Mouse (Mus musculus): ENCODE results near the gene Abcg4.
"Not testable (repeated sequence)": the region's sequence is repeated elsewhere in the genome, so short reads cannot be mapped to it uniquely, and the experiment has no call there.

The Abcg4 gene

DNA sequence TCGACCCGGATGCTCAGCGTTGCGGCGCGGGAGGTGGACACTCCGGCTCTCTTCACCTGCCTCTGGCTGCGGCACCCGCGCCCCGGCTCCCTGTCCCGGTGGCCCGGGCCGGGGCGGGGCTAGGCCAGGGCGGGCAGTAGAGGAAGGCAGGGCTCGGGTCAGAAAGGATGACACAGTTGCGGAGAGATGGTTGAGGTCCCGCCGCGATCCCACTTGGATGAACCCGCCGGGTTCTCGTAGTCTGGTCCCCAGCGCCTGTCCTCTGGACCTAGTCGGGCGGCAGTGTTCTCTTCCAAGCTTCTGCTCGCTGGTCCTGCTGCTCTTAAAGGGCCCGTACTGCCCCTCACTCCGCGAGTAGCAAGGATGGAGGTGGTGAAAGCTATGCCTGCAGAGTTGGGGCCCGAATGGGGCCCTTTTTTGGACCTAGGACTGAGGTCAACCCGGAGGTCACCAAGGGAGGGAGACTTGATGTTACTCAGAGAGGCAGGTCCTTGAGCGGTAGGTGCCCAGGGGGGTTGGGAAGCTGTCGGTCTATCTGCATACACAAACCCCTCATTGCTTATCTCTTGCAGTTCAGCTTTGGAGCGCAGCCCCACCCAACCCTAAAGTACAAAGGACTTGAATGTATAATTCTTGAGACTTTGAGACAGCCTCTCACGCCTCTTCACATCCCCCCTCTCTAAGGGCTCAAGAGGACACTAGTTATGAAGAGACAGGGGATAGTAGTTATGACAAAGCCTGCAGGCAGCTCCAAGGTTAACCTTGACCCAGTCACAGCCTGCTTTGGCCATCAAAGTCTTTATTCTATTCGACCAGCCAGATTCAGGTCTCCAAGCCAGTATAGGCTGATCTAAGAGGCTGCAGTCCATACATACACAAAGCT lies at the start of gene Abcg4:
TSS of gene Abcg4 (minus strand) at position 540 of the 883 bp plus-strand sequence.
- DNase-seq (ENCODE audit: extremely low read depth, low read depth, low spot score) = no peak

DNA sequence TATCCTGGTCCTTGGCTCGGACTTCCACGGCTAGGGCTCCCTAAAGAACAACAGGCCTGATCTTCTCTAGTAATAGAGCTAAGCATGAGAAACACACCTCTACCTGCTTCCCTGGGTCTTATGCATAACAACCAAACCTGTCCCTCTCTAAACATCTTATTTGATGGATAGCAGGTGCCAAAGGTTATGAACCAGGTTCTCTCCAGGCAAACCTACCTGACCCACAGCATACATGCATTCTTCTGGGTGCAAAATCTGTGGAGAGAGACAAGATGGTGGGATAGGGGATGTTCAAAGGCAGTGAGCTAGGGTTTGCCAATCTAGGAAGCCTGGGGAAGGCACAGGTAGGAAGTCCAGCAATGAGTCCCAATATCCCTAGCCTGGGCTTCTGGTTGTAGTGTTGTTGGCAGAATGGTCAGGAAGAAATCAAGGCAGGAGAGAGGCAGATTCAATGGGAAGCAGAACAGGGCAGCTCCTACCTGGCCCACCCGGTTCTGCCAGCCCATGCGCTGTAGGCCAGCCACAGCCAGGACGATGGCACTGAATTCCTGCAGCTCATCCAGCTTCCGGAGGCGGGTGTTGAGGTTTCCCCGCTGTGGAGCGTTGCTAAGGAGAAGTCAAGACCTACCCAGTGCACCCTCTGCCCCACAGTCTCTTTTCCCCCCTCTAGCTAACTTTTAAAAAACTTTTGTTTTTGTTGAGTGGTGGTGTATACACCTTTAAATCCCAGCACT lies 49.2 kb upstream of the Abcg4 start:
- no peak for DNase-seq (ENCODE audit: extremely low read depth, low read depth, low spot score)

DNA sequence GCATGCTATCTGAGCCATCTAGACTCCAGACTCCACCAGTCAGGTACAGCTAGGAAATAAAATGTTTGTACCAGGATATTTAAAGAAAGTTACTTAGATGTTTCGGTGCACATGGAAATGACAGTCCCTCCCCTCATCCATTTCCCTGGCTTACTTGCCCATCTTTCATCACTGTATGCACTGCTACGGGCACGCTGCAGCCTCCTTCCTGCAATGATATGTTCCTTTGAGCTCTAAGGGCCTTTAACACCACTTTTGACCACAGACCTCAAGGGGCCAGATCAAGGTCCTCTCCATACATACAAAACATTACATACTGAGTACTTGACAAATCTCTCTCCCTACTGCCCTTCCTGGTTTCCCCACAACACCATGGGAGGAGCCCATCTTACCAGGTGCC lies 48.5 kb upstream of the Abcg4 start:
- no peak for DNase-seq (ENCODE audit: extremely low read depth, low read depth, low spot score)

DNA sequence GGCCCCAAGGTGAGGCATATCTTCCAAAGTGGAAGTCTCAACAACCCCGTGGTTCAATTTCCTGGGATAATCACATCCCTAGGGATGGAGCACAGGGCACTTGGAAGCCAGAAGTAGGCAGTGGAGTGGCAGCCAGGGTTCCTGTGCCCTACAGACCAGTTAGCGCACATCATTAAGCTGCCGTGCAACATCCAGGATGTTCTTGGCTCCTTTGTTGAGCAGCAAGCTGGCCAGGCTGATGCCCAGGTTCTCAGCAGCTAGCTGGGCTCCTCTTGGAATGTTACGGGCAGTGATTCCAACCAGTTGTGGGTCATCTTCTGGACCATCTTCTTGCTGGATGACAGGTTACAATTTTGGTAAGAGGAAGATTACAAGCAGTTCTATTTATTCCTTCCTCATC lies 48.1 kb upstream of the Abcg4 start:
- DNase-seq (ENCODE audit: extremely low read depth, low read depth, low spot score) = not testable (repeated sequence)

DNA sequence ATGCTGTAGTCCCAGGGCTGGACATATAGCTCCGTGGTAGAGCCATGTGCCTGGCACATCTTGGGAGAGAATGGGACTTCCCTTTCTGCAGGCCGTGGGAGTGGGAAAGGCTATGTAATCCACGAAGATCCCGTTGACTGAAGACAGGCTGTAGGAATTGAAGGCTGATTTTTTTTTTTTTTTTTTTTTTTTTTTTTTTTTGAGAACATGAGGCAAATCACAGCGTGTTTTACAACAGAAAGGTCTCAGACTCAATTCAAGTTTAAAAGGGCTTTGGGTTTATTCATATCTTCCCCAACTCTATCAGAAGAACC lies 47.6 kb upstream of the Abcg4 start:
- no peak for DNase-seq (ENCODE audit: extremely low read depth, low read depth, low spot score)

DNA sequence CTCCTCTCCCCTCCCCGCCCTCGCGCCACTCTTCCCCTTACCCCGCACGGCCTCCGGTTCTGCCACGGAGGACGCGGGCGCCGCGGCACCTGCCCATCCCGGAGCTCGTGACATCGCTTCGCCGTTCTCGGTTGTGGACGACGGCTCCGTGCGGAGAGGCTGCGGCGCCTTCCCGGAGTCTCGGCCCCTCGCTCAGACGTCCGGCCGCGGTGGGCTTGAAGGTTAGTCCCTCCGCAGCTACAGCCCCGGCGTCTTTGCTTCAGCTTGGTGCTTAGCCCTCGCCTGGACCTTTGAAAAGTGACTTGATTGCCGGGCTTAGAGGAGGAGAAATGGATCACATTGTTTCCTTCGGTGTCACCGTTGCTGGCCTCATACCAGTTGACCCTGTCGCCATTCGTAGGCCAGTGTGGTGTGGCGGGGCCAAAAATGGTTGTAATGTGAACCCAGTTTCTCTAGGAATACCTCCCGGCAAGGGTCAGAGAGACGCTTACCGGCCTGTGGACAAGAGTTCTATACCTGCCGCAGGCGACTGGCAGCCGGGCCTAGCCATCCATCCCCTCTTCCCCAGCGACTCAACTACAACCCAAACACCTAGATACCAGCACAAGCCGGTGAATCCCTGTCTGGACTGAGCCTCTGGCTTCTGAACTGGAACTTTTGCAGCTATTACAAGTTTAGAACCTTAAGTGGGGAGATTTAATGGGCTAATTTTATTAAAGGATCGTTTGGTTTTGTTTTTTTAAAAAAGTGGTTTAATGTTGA lies 47.1 kb upstream of the Abcg4 start:
- no peak for DNase-seq (ENCODE audit: extremely low read depth, low read depth, low spot score)

DNA sequence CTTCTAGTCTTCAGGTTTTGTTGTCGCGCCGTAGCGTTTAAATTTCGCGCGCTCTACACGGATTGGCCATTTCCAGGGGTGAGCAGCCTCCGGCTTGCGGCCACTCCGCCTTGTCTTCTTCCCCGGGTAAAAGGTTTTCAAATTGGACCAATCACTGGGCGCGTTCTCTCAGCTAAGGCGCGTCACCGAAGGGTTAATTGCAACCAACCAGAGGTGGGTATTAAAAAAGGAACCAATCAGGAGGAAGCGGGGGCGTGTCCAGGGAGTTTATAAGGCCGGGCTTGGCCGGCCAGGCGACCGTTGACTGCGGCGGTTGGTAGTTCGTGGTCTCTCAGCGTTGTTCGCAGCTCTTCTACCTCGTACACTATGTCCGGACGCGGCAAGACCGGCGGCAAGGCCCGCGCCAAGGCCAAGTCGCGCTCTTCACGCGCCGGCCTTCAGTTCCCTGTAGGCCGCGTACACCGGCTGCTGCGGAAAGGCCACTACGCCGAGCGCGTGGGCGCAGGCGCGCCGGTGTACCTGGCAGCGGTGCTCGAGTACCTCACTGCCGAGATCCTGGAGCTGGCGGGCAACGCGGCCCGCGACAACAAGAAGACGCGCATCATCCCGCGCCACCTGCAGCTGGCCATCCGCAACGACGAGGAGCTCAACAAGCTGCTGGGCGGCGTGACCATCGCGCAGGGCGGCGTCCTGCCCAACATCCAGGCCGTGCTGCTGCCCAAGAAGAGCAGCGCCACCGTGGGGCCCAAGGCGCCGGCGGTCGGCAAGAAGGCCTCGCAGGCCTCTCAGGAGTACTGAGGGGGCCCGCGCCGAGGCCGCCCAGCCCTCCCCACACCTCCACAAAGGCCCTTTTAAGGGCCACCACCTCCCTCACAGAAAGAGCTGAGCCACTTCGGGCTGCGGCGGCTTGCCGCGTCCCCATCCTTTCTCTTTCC lies 46.2 kb upstream of the Abcg4 start, which contains the start of gene H2afx:
TSS of gene H2afx (plus strand) at position 299 of the 935 bp plus-strand sequence.
- DNase-seq (ENCODE audit: extremely low read depth, low read depth, low spot score) = peak; percentile 96

DNA sequence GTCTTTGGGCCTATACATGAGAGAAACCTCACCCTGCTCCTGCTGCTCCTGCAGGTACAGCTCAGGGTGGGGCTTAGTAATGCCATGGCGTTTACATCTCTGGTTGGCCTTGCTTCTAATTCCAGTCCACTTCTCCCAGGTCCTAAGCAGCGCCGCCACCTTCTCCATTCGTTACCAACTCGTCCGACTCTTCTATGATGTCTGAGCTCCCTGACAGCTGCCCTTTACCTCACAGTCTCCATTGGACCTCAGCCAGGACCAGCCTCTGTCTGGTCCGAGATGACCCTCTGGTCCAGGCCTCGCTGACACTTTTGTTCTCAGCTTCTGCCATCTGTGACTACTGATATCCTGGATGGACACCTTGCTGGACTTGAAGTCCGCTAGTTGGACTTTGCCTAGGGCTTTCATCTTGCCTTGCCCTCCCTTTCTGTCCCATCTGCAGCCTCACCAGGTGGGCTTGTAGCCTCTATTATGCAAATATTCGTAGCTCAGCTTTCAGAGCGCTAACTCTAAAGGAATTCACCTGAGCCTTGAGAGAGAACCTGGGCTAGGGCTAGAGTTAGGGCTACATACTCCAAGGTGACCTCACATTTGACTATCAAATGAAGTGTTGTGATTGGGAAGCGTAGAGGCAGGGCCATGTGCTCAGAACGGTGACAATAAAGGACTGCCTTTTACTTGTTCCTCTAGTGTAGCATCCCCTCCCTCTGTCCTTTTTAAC lies 44.7 kb upstream of the Abcg4 start:
- DNase-seq (ENCODE audit: extremely low read depth, low read depth, low spot score) = no peak

DNA sequence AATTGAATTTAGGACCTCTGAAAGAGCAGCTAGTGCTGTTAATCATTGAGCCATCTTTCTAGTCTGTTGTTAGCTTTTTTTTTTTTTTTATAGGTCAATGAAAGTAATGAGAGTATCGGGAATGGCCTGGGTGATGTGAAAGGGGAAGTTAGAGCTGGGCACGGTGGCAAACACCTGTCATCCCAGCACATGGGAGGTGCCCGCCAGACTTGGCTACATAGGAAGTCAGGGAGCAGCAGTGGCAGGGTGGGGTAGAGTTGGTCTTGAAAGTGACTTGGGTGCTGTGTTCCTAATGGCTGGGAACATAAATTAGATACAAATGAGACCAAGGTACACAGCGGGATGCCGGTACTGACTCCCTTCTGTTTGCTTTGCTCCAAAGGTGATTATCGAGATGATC lies 42.3 kb upstream of the Abcg4 start:
- DNase-seq (ENCODE audit: extremely low read depth, low read depth, low spot score) = no peak

DNA sequence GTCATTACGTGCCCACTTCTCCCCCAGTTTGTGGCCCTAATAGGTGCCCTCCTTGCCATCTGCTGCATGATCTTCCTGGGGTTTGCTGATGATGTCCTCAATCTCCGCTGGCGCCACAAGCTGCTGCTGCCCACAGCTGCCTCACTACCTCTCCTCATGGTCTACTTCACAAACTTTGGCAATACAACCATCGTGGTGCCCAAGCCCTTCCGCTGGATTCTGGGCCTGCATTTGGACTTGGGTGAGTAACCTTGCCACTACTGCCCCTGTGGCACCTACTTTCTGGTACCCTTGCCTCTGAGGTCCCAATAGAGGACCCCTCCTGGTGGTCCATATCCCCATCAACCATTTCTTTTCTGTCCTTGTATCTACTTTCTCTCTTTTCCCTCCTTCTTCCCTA lies 39.5 kb upstream of the Abcg4 start:
- DNase-seq (ENCODE audit: extremely low read depth, low read depth, low spot score) = no peak

DNA sequence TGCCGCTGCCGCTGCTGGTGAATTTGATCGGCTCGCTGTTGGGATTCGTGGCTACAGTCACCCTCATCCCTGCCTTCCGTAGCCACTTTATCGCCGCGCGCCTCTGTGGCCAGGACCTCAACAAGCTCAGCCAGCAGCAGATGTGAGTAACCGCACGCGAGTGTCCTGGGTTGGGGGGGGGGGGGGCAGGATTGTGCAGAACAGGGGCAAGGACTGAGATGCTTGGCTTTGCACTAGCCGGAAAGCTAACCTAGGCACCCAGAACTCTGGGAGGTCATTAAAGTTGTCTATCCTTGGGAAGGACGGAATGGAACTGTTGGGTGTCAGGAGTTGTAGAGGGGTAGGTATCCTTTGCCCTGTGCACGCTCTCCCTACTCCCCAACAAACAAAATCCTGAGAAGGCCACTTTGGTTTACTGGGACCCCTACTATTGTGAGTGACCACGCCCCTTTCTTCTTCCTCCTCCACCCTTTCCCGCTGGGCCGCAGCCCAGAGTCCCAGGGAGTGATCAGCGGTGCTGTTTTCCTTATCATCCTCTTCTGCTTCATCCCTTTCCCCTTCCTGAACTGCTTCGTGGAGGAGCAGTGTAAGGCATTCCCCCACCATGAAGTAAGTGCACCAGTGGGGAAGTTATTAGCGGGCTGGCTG lies 38.8 kb upstream of the Abcg4 start:
- no peak for DNase-seq (ENCODE audit: extremely low read depth, low read depth, low spot score)

DNA sequence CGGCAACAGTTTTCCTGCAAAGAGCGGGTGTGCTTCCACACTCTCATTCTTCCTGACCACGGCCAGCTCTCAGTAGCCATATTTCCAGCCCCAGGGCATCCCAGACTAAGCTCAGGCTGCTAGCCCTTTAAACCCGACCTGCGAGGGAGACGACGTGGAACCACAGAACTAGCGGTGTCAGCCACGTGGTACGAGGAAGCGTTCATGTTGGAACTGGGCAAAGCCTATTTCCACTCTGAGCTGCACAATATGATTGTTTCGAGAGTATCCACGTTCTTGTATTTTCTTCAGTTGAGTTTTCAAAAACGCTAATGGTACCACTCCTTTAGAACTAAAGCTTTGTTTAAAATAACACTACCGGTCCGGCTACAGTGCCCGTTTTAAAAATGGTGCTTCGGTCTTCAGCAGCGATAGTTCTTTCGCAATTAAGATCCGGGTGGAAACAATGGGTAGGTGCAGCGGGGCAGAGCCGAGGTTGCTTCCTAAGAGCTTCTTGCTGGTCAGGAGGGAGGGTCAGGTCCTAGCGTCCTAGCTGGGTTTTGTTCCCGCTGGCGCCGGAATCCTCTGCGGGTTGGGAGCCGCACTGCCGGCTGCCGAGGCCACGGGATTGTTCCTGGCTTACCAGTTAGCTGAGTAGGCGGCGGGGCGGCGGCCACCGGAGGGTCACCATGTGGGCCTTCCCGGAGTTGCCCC lies 38.1 kb upstream of the Abcg4 start:
- peak; percentile 62 for DNase-seq (ENCODE audit: extremely low read depth, low read depth, low spot score)

DNA sequence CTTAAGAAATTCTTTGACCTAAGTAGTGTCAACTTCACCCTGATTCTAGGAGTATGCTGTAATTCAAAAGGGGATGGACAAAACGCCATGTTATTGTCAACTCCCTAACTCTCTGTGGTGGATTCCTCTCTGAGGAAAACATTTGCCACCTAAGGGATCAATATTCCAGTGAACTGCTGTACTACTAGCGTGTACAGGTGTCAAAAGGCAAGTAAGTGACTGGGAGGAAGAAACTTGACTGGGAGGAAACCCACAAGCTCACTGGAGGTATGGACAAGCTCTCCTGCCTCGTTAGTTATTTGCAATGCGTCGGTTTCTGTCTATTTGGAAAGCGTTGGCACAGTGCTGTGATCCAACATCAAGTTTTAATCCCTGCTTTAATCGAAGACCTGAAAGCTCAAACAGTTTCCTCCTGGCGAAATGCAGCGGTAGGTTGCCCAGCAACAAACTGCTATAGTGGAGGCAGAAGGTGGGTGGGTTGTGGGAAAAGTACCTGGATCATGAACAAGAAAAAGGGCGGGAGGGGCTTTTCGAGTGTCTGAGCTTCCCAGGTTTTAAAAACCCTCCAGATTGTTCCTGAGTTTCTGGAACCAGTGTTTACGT lies 37.5 kb upstream of the Abcg4 start, which contains the start of gene Dpagt1:
TSS of gene Dpagt1 (plus strand) at position 252 of the 603 bp plus-strand sequence.
- peak; percentile 73 for DNase-seq (ENCODE audit: extremely low read depth, low read depth, low spot score)

DNA sequence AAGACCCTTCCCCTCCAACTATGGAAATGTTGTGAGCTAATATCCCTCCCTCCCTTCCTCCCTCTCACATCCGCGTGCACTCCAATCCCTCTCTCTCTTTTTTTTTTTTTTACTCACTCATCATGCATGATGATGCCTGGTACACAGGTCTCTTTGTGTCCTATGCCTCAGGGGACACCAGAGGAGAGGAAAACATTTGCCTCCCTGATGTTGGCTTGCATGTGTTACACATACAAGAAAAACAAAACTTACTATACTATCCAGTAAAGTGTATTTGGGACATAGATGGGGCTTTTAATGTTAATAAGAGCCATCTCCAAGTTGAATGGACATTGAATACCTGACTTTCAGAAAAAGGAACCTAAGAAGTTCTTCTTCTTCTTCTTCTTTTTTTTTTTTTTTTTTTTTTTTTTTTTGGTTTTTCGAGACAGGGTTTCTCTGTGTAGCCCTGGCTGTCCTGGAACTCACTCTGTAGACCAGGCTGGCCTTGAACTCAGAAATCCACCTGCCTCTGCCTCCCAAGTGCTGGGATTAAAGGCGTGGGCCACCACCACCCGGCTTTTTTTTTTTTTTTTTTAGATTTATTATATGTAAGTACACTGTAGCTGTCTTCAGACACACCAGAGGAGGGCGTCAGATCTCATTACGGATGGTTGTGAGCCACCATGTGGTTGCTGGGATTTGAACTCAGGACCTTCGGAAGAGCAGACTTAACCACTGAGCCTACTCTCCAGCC lies 36.8 kb upstream of the Abcg4 start:
- DNase-seq (ENCODE audit: extremely low read depth, low read depth, low spot score) = not testable (repeated sequence)

DNA sequence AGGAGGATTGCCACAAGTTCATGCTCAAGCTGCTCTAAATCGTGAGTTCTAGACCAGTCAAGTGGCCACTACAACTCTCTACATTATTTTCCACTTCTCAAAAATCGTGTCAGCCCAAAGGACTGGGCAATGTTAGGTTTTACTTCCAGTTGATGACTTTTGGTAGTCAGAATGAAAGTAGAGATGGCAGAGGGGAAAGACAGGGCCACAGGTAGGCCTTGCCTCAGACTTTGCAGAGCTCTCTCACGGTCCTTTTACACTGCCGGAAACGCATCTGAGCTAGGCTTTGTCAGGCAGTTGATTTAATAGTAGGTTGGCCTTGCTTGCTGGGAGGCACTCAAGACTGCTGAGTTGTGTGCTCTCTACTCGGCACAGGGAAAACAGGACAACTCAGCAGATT lies 35.7 kb upstream of the Abcg4 start:
- DNase-seq (ENCODE audit: extremely low read depth, low read depth, low spot score) = no peak

DNA sequence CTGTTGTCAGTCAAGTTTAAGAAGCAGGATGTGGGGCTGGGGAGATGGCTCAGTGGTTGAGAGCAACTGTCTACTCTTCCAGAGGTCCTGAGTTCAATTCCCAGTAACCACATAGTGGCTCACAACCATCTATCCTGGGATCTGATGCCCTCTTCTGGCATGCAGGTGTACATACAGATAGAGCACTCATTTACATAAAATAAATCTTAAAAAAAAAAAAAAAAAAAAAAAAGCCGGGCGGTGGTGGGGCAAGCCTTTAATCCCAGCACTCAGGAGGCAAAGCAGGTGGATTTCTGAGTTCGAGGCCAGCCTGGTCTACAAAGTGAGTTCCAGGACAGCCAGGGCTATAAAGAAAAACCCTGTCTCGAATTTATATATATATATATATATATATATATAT lies 35.2 kb upstream of the Abcg4 start:
- not testable (repeated sequence) for DNase-seq (ENCODE audit: extremely low read depth, low read depth, low spot score)

DNA sequence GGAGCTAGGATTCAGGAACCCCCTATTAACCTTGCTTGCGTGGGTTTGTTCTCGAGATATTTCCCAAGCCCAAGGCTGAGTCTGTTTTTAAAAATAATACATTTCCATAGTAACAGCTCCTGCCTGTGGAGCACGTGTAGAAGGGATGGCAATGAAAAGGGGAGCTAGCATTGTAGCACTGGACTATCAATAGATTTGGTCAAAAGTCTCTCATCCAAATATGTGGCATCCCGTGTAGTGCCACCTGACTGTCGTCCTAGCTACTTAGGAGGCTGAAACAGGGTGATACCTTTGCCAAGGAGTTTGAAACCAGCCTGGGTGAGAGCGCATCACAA lies 32.4 kb upstream of the Abcg4 start:
- DNase-seq (ENCODE audit: extremely low read depth, low read depth, low spot score) = no peak

All from fat pad, adult 2 months (tissue).